Mouse (Mus musculus) forebrain, postnatal 0 days (tissue): ENCODE data around the gene Mcu. TPM values are rescaled to one million over a fixed set of nuclear protein-coding genes. Genes with fewer than 3 reads are reported as not detected.

Source experiments
- ATAC-seq: fragments of 200-750 bp; cut with Nextera tagmentation; 2 replicates; pipeline ENCODE4 v1.8.0; 2017; ENCODE audit warnings: mild to moderate bottlenecking, moderate library complexity
- DNase-seq: peaks from one replicate; pipeline ENCODE4 v3.0.0-alpha.2; 2015
- H3K27ac ChIP-seq: fragments of 300-500 bp; sonication (generic); 2 replicates; pipeline ENCODE4 v1.5.1; 2014; ENCODE audit warnings: low read depth, mild to moderate bottlenecking, antibody characterized with exemption, low read length, moderate library complexity, mixed read lengths
- H3K27me3 ChIP-seq: fragments of 300-500 bp; sonication (generic); 2 replicates; pipeline ENCODE4 v1.6.1; 2014; ENCODE audit warnings: mild to moderate bottlenecking, low read length, mixed read lengths; ENCODE audit not compliant: insufficient read depth
- H3K36me3 ChIP-seq: fragments of 300-500 bp; sonication (generic); 2 replicates; pipeline ENCODE4 v1.6.1; 2014; ENCODE audit warnings: mild to moderate bottlenecking, moderate library complexity; ENCODE audit not compliant: insufficient read depth
- H3K4me1 ChIP-seq: fragments of 300-500 bp; sonication (generic); 2 replicates; pipeline ENCODE4 v1.6.1; 2014; ENCODE audit warnings: antibody characterized with exemption; ENCODE audit not compliant: insufficient read depth
- H3K4me2 ChIP-seq: fragments of 300-500 bp; sonication (generic); 2 replicates; pipeline ENCODE4 v1.6.1; 2014; ENCODE audit warnings: low read depth, mild to moderate bottlenecking, moderate library complexity
- H3K4me3 ChIP-seq: fragments of 300-500 bp; sonication (generic); 2 replicates; pipeline ENCODE4 v1.5.1; 2014; ENCODE audit warnings: low read depth, low read length, mixed read lengths
- H3K9ac ChIP-seq: fragments of 300-500 bp; sonication (generic); 2 replicates; pipeline ENCODE4 v1.6.1; 2014; ENCODE audit warnings: mild to moderate bottlenecking
- H3K9me3 ChIP-seq: fragments of 300-500 bp; sonication (generic); 2 replicates; pipeline ENCODE4 v1.6.1; 2016; ENCODE audit warnings: low read length
- CTCF ChIP-seq: sonication (generic); IDR thresholded peaks from 2 replicates; pipeline ENCODE4 v1.5.1; 2016; ENCODE audit warnings: antibody characterized with exemption, control low read depth, low read depth
- WGBS: fragments of 180-500 bp; shearing (Covaris S2); extraction: QIAGEN DNeasy Blood & Tissue Kit; methylation state at CpG from one replicate; pipeline ENCODE4 v1.1.7; 2014; 5-methylcytosine and 5-hydroxymethylcytosine counted together
- polyA plus RNA-seq: library from polyadenylated mRNA; unstranded; fragments of >200 nt; fragmentation: Nextera tagmentation; extraction: Ambion mirVana; gene quantifications from 2 replicates; pipeline ENCODE4 v1.2.1, GENCODE M21; 2015
- total RNA-seq: library from RNA; depleted of rRNA; stranded (reverse); fragments of >200 nt; gene quantifications from 2 replicates; pipeline ENCODE4 v1.2.3, GENCODE M21; 2014

The Mcu gene
- total and polyA plus RNA-seq, 2 experiments from 2014 or later, result 41.0 to 58.0 TPM

GRCm38 (mm10) chr10:59580593-59581149, 35.8 kb downstream of the Mcu start:
- TF ChIP-seq CTCF, result no peak
- Histone ChIP-seq H3K9ac (no peak overlapping the region), H3K9me3 (no peaks in the 10 kb centered on the region), H3K4me2 (no peak overlapping the region), H3K4me3 (no peak overlapping the region), H3K27me3 (no peaks in the 10 kb centered on the region), H3K27ac (no peak overlapping the region), H3K36me3 (no peaks in the 10 kb centered on the region; the same call in 1 of the 2 replicates), H3K4me1 (0 out of 2 replicates have a peak, but pooled peaks cover 7% of the 10 kb centered on the region)
- no peak for DNase-seq
- ATAC-seq, result no peak
- 90% methylated on average over 3 of the region's 3 CpGs for WGBS

- no peak for TF ChIP-seq CTCF
These were observed 36.8 kb downstream of the Mcu start for GRCm38 (mm10) chr10:59579645-59580044.

GRCm38 (mm10) chr10:59577871-59578801, 38.4 kb downstream of the Mcu start:
- ATAC-seq (no peak), DNase-seq (no peak)
- Histone ChIP-seq H3K27me3 (no peaks in the 10 kb centered on the region), H3K27ac (peak overlapping the region; percentile 40; the same call in 1 of the 2 replicates), H3K4me2 (no peak overlapping the region), H3K9me3 (peaks cover 3% of the 10 kb centered on the region; the same call in 1 of the 2 replicates), H3K4me1 (0 out of 2 replicates have a peak, but pooled peaks cover 7% of the 10 kb centered on the region), H3K36me3 (no peaks in the 10 kb centered on the region; the same call in 1 of the 2 replicates), H3K4me3 (no peak overlapping the region), H3K9ac (no peak overlapping the region)
- WGBS, result 71% methylated on average over 12 of the region's 12 CpGs
- TF ChIP-seq CTCF, result no peak

More at GRCm38 (mm10) chr10:59579645-59580044, 36.8 kb downstream of the Mcu start:
- no peak overlapping the region for H3K4me2 ChIP-seq
- ATAC-seq (no peak), DNase-seq (no peak)
- 82% methylated on average over 3 of the region's 3 CpGs for WGBS
- no peak overlapping the region for H3K27ac ChIP-seq
- no peak overlapping the region for H3K9ac ChIP-seq
- no peaks in the 10 kb centered on the region for H3K9me3 ChIP-seq
- no peaks in the 10 kb centered on the region for H3K27me3 ChIP-seq
- no peaks in the 10 kb centered on the region; the same call in 1 of the 2 replicates for H3K36me3 ChIP-seq
- H3K4me3 ChIP-seq, result no peak overlapping the region
- H3K4me1 ChIP-seq, result 0 out of 2 replicates have a peak, but pooled peaks cover 7% of the 10 kb centered on the region

- ATAC-seq (no peak), DNase-seq (no peak)
- 40% methylated on average over 5 of the region's 5 CpGs for WGBS
- H3K36me3 ChIP-seq, result no peaks in the 10 kb centered on the region
- no peak overlapping the region for H3K4me2 ChIP-seq
- H3K27ac ChIP-seq, result no peak overlapping the region
- H3K9ac ChIP-seq, result no peak overlapping the region
- H3K9me3 ChIP-seq, result peaks cover 6% of the 10 kb centered on the region; the same call in 1 of the 2 replicates
- no peak overlapping the region for H3K4me3 ChIP-seq
- 0 out of 2 replicates have a peak, but pooled peaks cover 7% of the 10 kb centered on the region for H3K4me1 ChIP-seq
- TF ChIP-seq CTCF, result no peak
- no peaks in the 10 kb centered on the region for H3K27me3 ChIP-seq
These were observed 40.2 kb downstream of the Mcu start for GRCm38 (mm10) chr10:59576305-59576704.

- Histone ChIP-seq H3K4me3 (no peak overlapping the region), H3K4me2 (no peak overlapping the region), H3K9ac (no peak overlapping the region), H3K27ac (no peak overlapping the region), H3K27me3 (no peaks in the 10 kb centered on the region), H3K4me1 (no peaks in the 10 kb centered on the region), H3K36me3 (no peaks in the 10 kb centered on the region), H3K9me3 (peaks cover 6% of the 10 kb centered on the region; the same call in 1 of the 2 replicates)
- no peak for ATAC-seq
- no peak for DNase-seq
- TF ChIP-seq CTCF, result no peak
- 92% methylated on average over 5 of the region's 5 CpGs for WGBS
These were observed 44.5 kb downstream of the Mcu start for GRCm38 (mm10) chr10:59571964-59572363.

- Histone ChIP-seq H3K4me2 (no peak overlapping the region), H3K9ac (no peak overlapping the region), H3K27ac (no peak overlapping the region), H3K4me3 (no peak overlapping the region), H3K36me3 (no peaks in the 10 kb centered on the region), H3K4me1 (no peaks in the 10 kb centered on the region), H3K27me3 (no peaks in the 10 kb centered on the region), H3K9me3 (peaks cover 6% of the 10 kb centered on the region; the same call in 1 of the 2 replicates)
- ATAC-seq, result no peak
- WGBS, result 92% methylated on average over 4 of the region's 4 CpGs
- no peak for DNase-seq
- no peak for TF ChIP-seq CTCF
These were observed 45.2 kb downstream of the Mcu start for GRCm38 (mm10) chr10:59571273-59571672.
